Mouse (Mus musculus): Measurements from ENCODE around the gene Cpeb2. TPM values are rescaled to one million over a fixed set of nuclear protein-coding genes. Genes with fewer than 3 reads are reported as not detected.

Cpeb2 gene
- polyA plus RNA-seq, 1 experiment, result 1.5 TPM

GRCm38 (mm10) chr5:43233316-43234181 is 579 bp downstream of the Cpeb2 start:
- H3K36me3 ChIP-seq (ENCODE audit: control insufficient read depth, insufficient read depth), result no peaks in the 10 kb centered on the region
- H3ac ChIP-seq (ENCODE audit: control insufficient read depth, insufficient read length, low read depth), result peak overlapping the region; percentile 88
- H3K79me3 ChIP-seq (ENCODE audit: low read depth), result no peaks in the 10 kb centered on the region
- peaks cover 5% of the 10 kb centered on the region for H3K79me2 ChIP-seq (ENCODE audit: control insufficient read depth, insufficient read depth)
- H3K27me3 ChIP-seq (ENCODE audit: control insufficient read depth, insufficient read depth, insufficient read length), result no peaks in the 10 kb centered on the region
- H3K4me3 ChIP-seq (ENCODE audit: insufficient read depth, poor library complexity, severe bottlenecking), result peak overlapping the region; percentile 57
- no peak for TF ChIP-seq CEBPB (IDR thresholded peaks at IDR 0.05; ENCODE audit: low read depth)
- no peak for TF ChIP-seq MAX (IDR thresholded peaks at IDR 0.05)

DNA sequence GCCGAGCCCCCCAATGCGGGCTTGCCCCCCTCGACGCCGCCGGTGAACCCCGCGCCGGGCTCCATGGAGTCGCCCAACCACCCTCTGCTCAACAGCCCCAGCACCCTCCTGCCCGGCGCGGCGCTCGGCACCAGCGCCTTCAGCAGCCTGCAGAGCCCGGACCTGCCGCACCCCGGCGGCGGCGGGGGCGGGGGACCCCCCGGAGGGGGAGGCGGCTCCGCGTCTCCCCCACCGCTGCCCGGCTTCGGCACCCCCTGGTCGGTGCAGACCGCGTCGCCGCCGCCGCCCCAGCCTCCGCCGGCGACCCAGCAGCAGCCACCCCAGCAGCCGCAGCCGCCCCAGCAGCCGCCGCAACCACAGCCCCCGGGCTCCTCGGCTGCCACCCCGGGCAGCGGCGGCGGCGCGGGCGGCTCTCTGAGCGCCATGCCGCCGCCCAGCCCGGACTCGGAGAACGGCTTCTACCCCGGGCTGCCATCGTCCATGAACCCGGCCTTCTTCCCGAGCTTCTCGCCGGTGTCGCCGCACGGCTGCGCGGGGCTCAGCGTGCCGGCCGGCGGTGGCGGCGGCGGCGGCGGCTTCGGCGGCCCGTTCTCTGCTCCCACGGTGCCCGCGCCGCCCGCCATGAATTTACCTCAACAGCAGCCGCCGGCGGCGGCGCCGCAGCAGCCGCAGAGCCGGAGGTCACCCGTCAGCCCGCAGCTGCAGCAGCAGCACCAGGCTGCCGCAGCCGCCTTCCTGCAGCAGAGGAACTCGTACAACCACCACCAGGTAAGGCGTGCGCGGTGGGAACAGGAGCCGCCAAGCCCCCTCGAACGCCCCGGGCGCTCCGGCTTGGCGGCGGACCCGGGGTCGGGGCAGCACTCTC is 1.6 kb downstream of the Cpeb2 start:
- no peaks in the 10 kb centered on the region for H3K36me3 ChIP-seq (ENCODE audit: control insufficient read depth, insufficient read depth)
- no peaks in the 10 kb centered on the region for H3K27me3 ChIP-seq (ENCODE audit: control insufficient read depth, insufficient read depth, insufficient read length)
- TF ChIP-seq MYOD1 (IDR thresholded peaks at IDR 0.05; ENCODE audit: control insufficient read depth, insufficient read length, low read depth), result no peak
- no peak for TF ChIP-seq FOSL1 (IDR thresholded peaks at IDR 0.05; ENCODE audit: insufficient read depth, low read length, poor library complexity, severe bottlenecking)
- no peak for TF ChIP-seq CEBPB (IDR thresholded peaks at IDR 0.05; ENCODE audit: low read depth)
- TF ChIP-seq MAX (IDR thresholded peaks at IDR 0.05), result no peak
- no peak for TF ChIP-seq USF1 (IDR thresholded peaks at IDR 0.05; ENCODE audit: low read depth)
- TF ChIP-seq CTCF (IDR thresholded peaks at IDR 0.05; ENCODE audit: control insufficient read depth, insufficient read depth, insufficient read length), result no peak
- no peak for TF ChIP-seq MYOG (IDR thresholded peaks at IDR 0.05; ENCODE audit: control insufficient read depth, extremely low read depth, insufficient read length)
- peak overlapping the region; percentile 57 for H3K4me3 ChIP-seq (ENCODE audit: insufficient read depth, poor library complexity, severe bottlenecking)
- peak overlapping the region; percentile 88 for H3ac ChIP-seq (ENCODE audit: control insufficient read depth, insufficient read length, low read depth)
- H3K79me2 ChIP-seq (ENCODE audit: control insufficient read depth, insufficient read depth), result peaks cover 5% of the 10 kb centered on the region
- H3K79me3 ChIP-seq (ENCODE audit: low read depth), result no peaks in the 10 kb centered on the region

- no peaks in the 10 kb centered on the region for H3K79me3 ChIP-seq (ENCODE audit: low read depth)
- no peaks in the 10 kb centered on the region for H3K27me3 ChIP-seq (ENCODE audit: control insufficient read depth, insufficient read depth, insufficient read length)
- peak overlapping the region; percentile 88 for H3ac ChIP-seq (ENCODE audit: control insufficient read depth, insufficient read length, low read depth)
- peaks cover 5% of the 10 kb centered on the region for H3K79me2 ChIP-seq (ENCODE audit: control insufficient read depth, insufficient read depth)
- H3K36me3 ChIP-seq (ENCODE audit: control insufficient read depth, insufficient read depth), result no peaks in the 10 kb centered on the region
- TF ChIP-seq FOSL1 (IDR thresholded peaks at IDR 0.05; ENCODE audit: insufficient read depth, low read length, poor library complexity, severe bottlenecking) (no peak), CEBPB (IDR thresholded peaks at IDR 0.05; ENCODE audit: low read depth) (no peak), USF1 (IDR thresholded peaks at IDR 0.05; ENCODE audit: low read depth) (no peak), CTCF (IDR thresholded peaks at IDR 0.05; ENCODE audit: control insufficient read depth, insufficient read depth, insufficient read length) (no peak), MAX (IDR thresholded peaks at IDR 0.05) (no peak), MYOD1 (IDR thresholded peaks at IDR 0.05; ENCODE audit: control insufficient read depth, insufficient read length, low read depth) (no peak), MYOG (IDR thresholded peaks at IDR 0.05; ENCODE audit: control insufficient read depth, extremely low read depth, insufficient read length) (no peak)
- peak overlapping the region; percentile 57 for H3K4me3 ChIP-seq (ENCODE audit: insufficient read depth, poor library complexity, severe bottlenecking)
Measured at GRCm38 (mm10) chr5:43235186-43235785, 2.3 kb downstream of the Cpeb2 start.

- no peak overlapping the region for H3ac ChIP-seq (ENCODE audit: control insufficient read depth, insufficient read length, low read depth)
- no peaks in the 10 kb centered on the region for H3K36me3 ChIP-seq (ENCODE audit: control insufficient read depth, insufficient read depth)
- no peaks in the 10 kb centered on the region for H3K79me3 ChIP-seq (ENCODE audit: low read depth)
- H3K27me3 ChIP-seq (ENCODE audit: control insufficient read depth, insufficient read depth, insufficient read length), result no peaks in the 10 kb centered on the region
- no peak overlapping the region for H3K4me3 ChIP-seq (ENCODE audit: insufficient read depth, poor library complexity, severe bottlenecking)
- H3K79me2 ChIP-seq (ENCODE audit: control insufficient read depth, insufficient read depth), result peaks cover 5% of the 10 kb centered on the region
- TF ChIP-seq FOSL1 (IDR thresholded peaks at IDR 0.05; ENCODE audit: insufficient read depth, low read length, poor library complexity, severe bottlenecking) (no peak), USF1 (IDR thresholded peaks at IDR 0.05; ENCODE audit: low read depth) (no peak), CTCF (IDR thresholded peaks at IDR 0.05; ENCODE audit: control insufficient read depth, insufficient read depth, insufficient read length) (no peak), MAX (IDR thresholded peaks at IDR 0.05) (no peak), MYOG (IDR thresholded peaks at IDR 0.05; ENCODE audit: control insufficient read depth, extremely low read depth, insufficient read length) (no peak), MYOD1 (IDR thresholded peaks at IDR 0.05; ENCODE audit: control insufficient read depth, insufficient read length, low read depth) (no peak), CEBPB (IDR thresholded peaks at IDR 0.05; ENCODE audit: low read depth) (no peak)
Measured at GRCm38 (mm10) chr5:43235997-43236396, 3.0 kb downstream of the Cpeb2 start.

GRCm38 (mm10) chr5:43236476-43236875 is 3.5 kb downstream of the Cpeb2 start:
- no peaks in the 10 kb centered on the region for H3K27me3 ChIP-seq (ENCODE audit: control insufficient read depth, insufficient read depth, insufficient read length)
- peaks cover 5% of the 10 kb centered on the region for H3K79me2 ChIP-seq (ENCODE audit: control insufficient read depth, insufficient read depth)
- TF ChIP-seq FOSL1 (IDR thresholded peaks at IDR 0.05; ENCODE audit: insufficient read depth, low read length, poor library complexity, severe bottlenecking) (no peak), CEBPB (IDR thresholded peaks at IDR 0.05; ENCODE audit: low read depth) (no peak), USF1 (IDR thresholded peaks at IDR 0.05; ENCODE audit: low read depth) (no peak), CTCF (IDR thresholded peaks at IDR 0.05; ENCODE audit: control insufficient read depth, insufficient read depth, insufficient read length) (no peak), MYOD1 (IDR thresholded peaks at IDR 0.05; ENCODE audit: control insufficient read depth, insufficient read length, low read depth) (no peak), MYOG (IDR thresholded peaks at IDR 0.05; ENCODE audit: control insufficient read depth, extremely low read depth, insufficient read length) (no peak), MAX (IDR thresholded peaks at IDR 0.05) (no peak)
- no peaks in the 10 kb centered on the region for H3K36me3 ChIP-seq (ENCODE audit: control insufficient read depth, insufficient read depth)
- H3K4me3 ChIP-seq (ENCODE audit: insufficient read depth, poor library complexity, severe bottlenecking), result no peak overlapping the region
- no peak overlapping the region for H3ac ChIP-seq (ENCODE audit: control insufficient read depth, insufficient read length, low read depth)
- H3K79me3 ChIP-seq (ENCODE audit: low read depth), result no peaks in the 10 kb centered on the region

Measured in C2C12 (cell line).